Mouse (Mus musculus) forebrain, postnatal 0 days (tissue): ENCODE measurements at regions not wholly inside any gene's neighbourhood (a gene's known extent, or its start where the extent isn't known, plus 50 kb on each side); places are given as distances from the start of the nearest gene placed in this dataset.
A peak's percentile ranks its signal among the peaks of the same experiment; 100 is the strongest.

ENCODE experiments used
- ATAC-seq: fragments of 200-750 bp; cut with Nextera tagmentation; 2 replicates; pipeline ENCODE4 v1.8.0; 2017; ENCODE audit warnings: mild to moderate bottlenecking, moderate library complexity
- DNase-seq: peaks from one replicate; pipeline ENCODE4 v3.0.0-alpha.2; 2015
- H3K27ac ChIP-seq: fragments of 300-500 bp; sonication (generic); 2 replicates; pipeline ENCODE4 v1.5.1; 2014; ENCODE audit warnings: low read depth, mild to moderate bottlenecking, antibody characterized with exemption, low read length, moderate library complexity, mixed read lengths
- H3K27me3 ChIP-seq: fragments of 300-500 bp; sonication (generic); 2 replicates; pipeline ENCODE4 v1.6.1; 2014; ENCODE audit warnings: mild to moderate bottlenecking, low read length, mixed read lengths; ENCODE audit not compliant: insufficient read depth
- H3K36me3 ChIP-seq: fragments of 300-500 bp; sonication (generic); 2 replicates; pipeline ENCODE4 v1.6.1; 2014; ENCODE audit warnings: mild to moderate bottlenecking, moderate library complexity; ENCODE audit not compliant: insufficient read depth
- H3K4me1 ChIP-seq: fragments of 300-500 bp; sonication (generic); 2 replicates; pipeline ENCODE4 v1.6.1; 2014; ENCODE audit warnings: antibody characterized with exemption; ENCODE audit not compliant: insufficient read depth
- H3K4me2 ChIP-seq: fragments of 300-500 bp; sonication (generic); 2 replicates; pipeline ENCODE4 v1.6.1; 2014; ENCODE audit warnings: low read depth, mild to moderate bottlenecking, moderate library complexity
- H3K4me3 ChIP-seq: fragments of 300-500 bp; sonication (generic); 2 replicates; pipeline ENCODE4 v1.5.1; 2014; ENCODE audit warnings: low read depth, low read length, mixed read lengths
- H3K9ac ChIP-seq: fragments of 300-500 bp; sonication (generic); 2 replicates; pipeline ENCODE4 v1.6.1; 2014; ENCODE audit warnings: mild to moderate bottlenecking
- H3K9me3 ChIP-seq: fragments of 300-500 bp; sonication (generic); 2 replicates; pipeline ENCODE4 v1.6.1; 2016; ENCODE audit warnings: low read length
- CTCF ChIP-seq: sonication (generic); IDR thresholded peaks from 2 replicates; pipeline ENCODE4 v1.5.1; 2016; ENCODE audit warnings: antibody characterized with exemption, control low read depth, low read depth
- WGBS: fragments of 180-500 bp; shearing (Covaris S2); extraction: QIAGEN DNeasy Blood & Tissue Kit; methylation state at CpG from one replicate; pipeline ENCODE4 v1.1.7; 2014; 5-methylcytosine and 5-hydroxymethylcytosine counted together

DNA sequence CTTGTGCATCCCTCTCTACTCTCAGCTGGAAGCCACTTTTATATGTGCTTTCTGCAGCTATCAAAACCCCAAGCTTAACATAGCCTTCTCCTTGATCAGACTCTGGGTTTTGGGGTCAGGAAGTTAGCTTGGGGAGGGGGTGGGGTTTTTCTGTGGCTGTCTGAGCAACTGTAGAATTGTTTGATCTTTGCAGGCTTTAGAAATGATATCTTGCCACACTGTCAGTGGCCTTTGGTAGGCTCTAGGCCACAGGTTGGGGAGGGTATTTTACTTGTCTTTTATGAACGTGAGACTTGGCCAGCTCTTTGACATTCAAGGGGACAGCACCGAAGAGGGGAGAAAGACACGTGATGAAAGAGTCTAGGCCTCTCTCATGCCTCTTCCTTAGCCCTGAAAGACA lies 75.9 kb upstream of the Rasgrp1 start:
- Histone ChIP-seq H3K9ac (no peak overlapping the region), H3K4me2 (no peak overlapping the region), H3K9me3 (no peaks in the 10 kb centered on the region), H3K36me3 (no peaks in the 10 kb centered on the region), H3K27me3 (no peaks in the 10 kb centered on the region), H3K27ac (no peak overlapping the region), H3K4me3 (no peak overlapping the region), H3K4me1 (no peaks in the 10 kb centered on the region)
- DNase-seq (no peak), ATAC-seq (no peak)
- 76% methylated on average over 3 of the region's 3 CpGs for WGBS
- no peak for TF ChIP-seq CTCF

DNA sequence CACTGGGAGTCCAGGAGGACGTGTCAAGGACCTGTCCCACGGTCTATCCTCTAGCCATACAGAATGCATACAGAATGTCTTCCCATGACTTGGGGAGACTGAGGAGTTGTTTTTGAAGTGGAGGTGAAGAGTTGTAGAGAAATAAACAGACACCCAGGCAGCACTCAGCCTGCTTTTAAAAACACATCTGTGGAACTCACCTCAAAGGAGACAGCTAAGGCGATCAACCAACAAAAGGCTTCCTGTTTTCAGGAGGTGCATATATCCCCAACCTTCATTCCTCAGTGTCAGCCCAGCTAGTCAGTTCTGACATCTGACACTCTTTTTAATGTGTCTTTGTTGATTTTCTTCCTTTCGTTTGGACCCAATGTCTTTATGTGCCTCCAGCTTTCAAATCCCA lies 78.6 kb upstream of the Rasgrp1 start:
- H3K9me3 ChIP-seq: no peaks in the 10 kb centered on the region
- ATAC-seq (no peak), DNase-seq (no peak)
- no peaks in the 10 kb centered on the region for H3K36me3 ChIP-seq
- no peak overlapping the region for H3K4me3 ChIP-seq
- no peaks in the 10 kb centered on the region for H3K4me1 ChIP-seq
- no peak for TF ChIP-seq CTCF
- H3K27me3 ChIP-seq: no peaks in the 10 kb centered on the region
- no peak overlapping the region for H3K4me2 ChIP-seq
- WGBS: 76% methylated on average over 4 of the region's 4 CpGs
- H3K27ac ChIP-seq: no peak overlapping the region
- H3K9ac ChIP-seq: no peak overlapping the region

DNA sequence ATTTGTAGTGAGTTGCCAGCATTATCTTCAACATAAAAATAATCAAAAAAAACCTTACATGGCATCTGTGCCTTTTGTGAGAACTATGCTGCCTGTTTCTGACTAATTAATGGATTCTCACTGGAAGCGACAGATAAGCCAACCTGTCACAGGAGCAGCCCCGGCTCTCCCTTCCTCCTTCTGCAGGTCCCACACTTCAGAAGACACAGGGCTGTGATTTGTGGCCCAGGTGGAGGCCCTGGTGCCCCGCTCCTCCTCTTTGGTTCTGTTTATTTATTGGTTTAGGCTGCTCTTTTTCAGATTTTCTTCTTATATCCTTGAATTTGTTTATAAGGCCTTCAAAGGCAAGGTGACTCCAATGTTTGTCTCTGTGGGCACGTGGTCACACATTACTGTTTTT lies 80.0 kb upstream of the Rasgrp1 start:
- H3K27me3 ChIP-seq: no peaks in the 10 kb centered on the region

DNA sequence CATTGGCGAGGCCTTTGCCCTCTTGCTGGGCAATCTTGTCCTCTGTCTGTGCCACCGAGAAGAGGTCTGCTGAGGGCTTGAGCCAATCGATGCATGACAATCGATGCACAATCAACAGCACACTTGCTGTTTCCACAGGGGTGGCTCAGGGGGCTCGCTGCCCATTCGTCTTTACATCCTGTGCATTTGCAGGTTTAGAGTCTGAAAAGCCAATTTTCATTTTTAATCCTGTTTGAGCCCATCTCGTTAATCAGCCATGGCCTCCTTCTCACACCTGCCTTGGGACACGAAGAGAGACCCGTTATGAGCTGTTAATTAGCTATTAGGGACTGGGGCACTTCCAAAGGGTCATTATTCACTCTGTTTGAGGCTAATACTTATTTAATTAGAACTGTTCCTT lies 86.4 kb upstream of the Rasgrp1 start:
- TF ChIP-seq CTCF: no peak
- DNase-seq (no peak), ATAC-seq (no peak)
- H3K36me3 ChIP-seq: no peaks in the 10 kb centered on the region
- no peak overlapping the region for H3K4me3 ChIP-seq
- H3K9me3 ChIP-seq: no peaks in the 10 kb centered on the region
- no peak overlapping the region for H3K27ac ChIP-seq
- no peaks in the 10 kb centered on the region for H3K4me1 ChIP-seq
- WGBS: 11% methylated on average over 9 of the region's 9 CpGs
- H3K4me2 ChIP-seq: no peak overlapping the region
- no peaks in the 10 kb centered on the region for H3K27me3 ChIP-seq
- no peak overlapping the region for H3K9ac ChIP-seq

More for the DNA sequence above, 80.0 kb upstream of the Rasgrp1 start:
- H3K27ac ChIP-seq: no peak overlapping the region
- no peak for ATAC-seq
- H3K36me3 ChIP-seq: no peaks in the 10 kb centered on the region
- H3K9me3 ChIP-seq: no peaks in the 10 kb centered on the region
- no peaks in the 10 kb centered on the region for H3K4me1 ChIP-seq
- H3K9ac ChIP-seq: no peak overlapping the region
- 57% methylated on average over 4 of the region's 4 CpGs for WGBS
- no peak overlapping the region for H3K4me3 ChIP-seq
- no peak overlapping the region for H3K4me2 ChIP-seq
- TF ChIP-seq CTCF: no peak
- DNase-seq: no peak

DNA sequence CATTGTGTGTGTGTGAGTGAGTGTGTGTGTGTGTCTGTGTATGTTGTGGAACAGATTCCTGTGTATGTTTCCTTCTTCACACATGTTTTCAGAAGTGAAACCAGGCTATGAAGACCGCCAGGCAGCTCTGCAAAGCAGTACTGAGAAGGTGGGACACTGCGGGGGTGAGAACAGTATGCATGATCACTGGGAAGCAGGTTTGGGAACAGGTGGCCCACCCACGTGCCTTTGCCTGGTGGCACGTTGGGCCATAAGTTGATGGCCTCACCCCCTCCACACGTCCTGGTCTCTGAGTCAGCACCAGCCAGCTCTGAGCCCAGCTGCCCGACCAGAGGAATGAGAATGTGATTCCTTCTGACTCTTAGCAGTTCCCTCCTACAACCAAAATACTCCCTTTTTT lies 89.2 kb upstream of the Rasgrp1 start:
- Histone ChIP-seq H3K9ac (no peak overlapping the region), H3K4me1 (no peaks in the 10 kb centered on the region), H3K27ac (no peak overlapping the region), H3K9me3 (no peaks in the 10 kb centered on the region), H3K4me2 (no peak overlapping the region), H3K36me3 (no peaks in the 10 kb centered on the region), H3K27me3 (no peaks in the 10 kb centered on the region), H3K4me3 (no peak overlapping the region)
- 68% methylated on average over 6 of the region's 6 CpGs for WGBS
- DNase-seq (no peak), ATAC-seq (no peak)
- no peak for TF ChIP-seq CTCF

DNA sequence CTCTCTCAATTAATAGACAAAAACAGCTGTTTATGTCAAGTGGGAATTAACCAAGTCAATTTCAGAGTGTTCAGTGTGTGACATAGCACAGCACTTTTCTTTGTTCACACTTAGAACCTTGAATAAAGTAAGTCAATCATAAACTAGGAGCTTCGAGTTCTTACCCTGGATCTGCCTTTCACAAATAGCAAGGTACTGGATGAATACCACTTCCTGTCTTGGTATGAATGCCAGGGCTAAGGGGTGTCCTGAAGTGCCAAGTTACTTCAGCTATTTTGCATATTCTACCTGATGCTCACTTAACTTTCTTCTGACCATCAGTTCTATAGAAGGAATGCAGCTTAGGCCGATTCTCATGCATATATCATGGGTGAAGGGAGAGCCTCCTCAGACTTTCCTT lies 90.1 kb upstream of the Rasgrp1 start:
- H3K27ac ChIP-seq: no peak overlapping the region
- H3K9ac ChIP-seq: no peak overlapping the region
- no peak overlapping the region for H3K4me3 ChIP-seq
- H3K9me3 ChIP-seq: no peaks in the 10 kb centered on the region
- no peaks in the 10 kb centered on the region for H3K36me3 ChIP-seq
- no peak for TF ChIP-seq CTCF
- DNase-seq (no peak), ATAC-seq (no peak)
- WGBS: 45% methylated on average over 2 of the region's 2 CpGs
- no peaks in the 10 kb centered on the region for H3K4me1 ChIP-seq
- no peaks in the 10 kb centered on the region for H3K27me3 ChIP-seq
- no peak overlapping the region for H3K4me2 ChIP-seq

DNA sequence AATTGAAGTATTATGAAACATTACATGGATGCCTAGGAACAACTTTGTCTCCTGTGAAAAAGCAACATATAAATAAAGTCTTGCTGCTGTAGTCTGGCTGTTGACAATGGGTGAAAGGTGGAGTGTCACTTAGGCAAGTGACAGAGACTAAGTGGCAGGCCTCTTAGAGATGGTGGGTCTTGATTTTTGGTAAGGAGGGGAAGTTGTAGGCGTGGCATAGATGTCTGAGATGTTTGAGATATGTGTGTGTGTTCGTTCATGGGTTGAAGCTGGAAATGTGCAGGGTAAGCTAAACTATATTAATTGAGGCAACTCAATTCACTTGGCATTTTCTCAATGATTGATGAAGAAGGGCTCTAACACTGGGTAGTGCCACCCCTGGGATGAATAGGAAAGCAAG lies 90.7 kb upstream of the Rasgrp1 start:
- Histone ChIP-seq H3K27ac (no peak overlapping the region), H3K9ac (no peak overlapping the region), H3K4me1 (no peaks in the 10 kb centered on the region), H3K4me3 (no peak overlapping the region), H3K9me3 (no peaks in the 10 kb centered on the region), H3K27me3 (no peaks in the 10 kb centered on the region), H3K4me2 (no peak overlapping the region), H3K36me3 (no peaks in the 10 kb centered on the region)
- WGBS: 84% methylated on average over 2 of the region's 2 CpGs
- no peak for TF ChIP-seq CTCF
- DNase-seq (no peak), ATAC-seq (no peak)

DNA sequence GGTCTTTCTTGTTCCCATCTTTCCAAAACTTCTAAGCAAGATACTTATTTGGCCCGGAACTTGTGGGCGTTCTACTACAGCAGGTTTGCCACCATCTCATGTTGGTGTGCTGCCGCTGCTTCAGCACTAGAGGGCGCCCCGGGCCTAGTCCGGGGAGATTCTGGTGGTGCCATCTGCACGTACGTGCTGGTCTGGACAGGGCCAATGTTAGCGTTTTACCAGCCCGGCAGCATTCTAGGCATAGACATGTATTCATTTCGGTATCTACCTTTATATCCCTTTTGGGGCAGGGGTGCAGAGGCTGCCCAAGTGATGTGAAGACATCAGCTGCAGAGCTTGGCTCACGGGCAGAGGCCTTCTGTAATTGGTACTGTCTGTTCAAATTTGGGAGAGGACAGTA lies 95.3 kb upstream of the Rasgrp1 start:
- Histone ChIP-seq H3K4me3 (no peak overlapping the region), H3K9ac (no peak overlapping the region), H3K36me3 (no peaks in the 10 kb centered on the region), H3K4me1 (no peaks in the 10 kb centered on the region), H3K27ac (no peak overlapping the region), H3K9me3 (no peaks in the 10 kb centered on the region), H3K27me3 (no peaks in the 10 kb centered on the region), H3K4me2 (no peak overlapping the region)
- 86% methylated on average over 12 of the region's 12 CpGs for WGBS
- ATAC-seq (no peak), DNase-seq (no peak)
- TF ChIP-seq CTCF: peak; percentile 25; the same call in 1 of the 2 replicates
